ENCODE assay signal across 19 mouse cellular contexts in the genomic region with DNA sequence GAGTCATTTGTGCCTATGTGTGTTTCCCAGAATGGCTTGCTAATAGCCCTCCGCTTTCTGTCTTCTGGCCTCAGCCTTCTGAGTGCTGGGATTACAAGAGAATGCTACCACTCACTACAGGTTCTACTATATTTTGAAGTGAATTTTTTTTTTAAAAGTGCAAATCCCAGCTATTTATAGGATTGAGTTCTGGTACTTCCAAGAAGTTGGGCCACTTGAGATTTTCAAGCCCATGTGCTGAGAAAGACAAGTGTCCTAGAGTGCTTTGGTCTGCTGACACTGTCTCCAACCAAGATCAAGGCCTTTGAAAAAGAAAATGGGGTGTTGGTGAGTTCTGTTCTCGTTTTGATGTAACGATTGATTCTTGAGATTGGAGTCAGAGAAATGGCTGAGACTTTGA. TPM values are rescaled to one million over a fixed set of nuclear protein-coding genes. Genes with fewer than 3 reads are reported as not detected.
DNase-seq lines count a peak whose midpoint lies in the region; ATAC-seq and TF ChIP-seq lines count a peak whose summit lies in the region.
"Had no signal": no experiment of that assay in that cellular context is flagged by ENCODE, and none has a peak within 500 bp of the region (broad histone marks: within the 10 kb centered on the region; RNA-seq: fewer than 3 reads in every experiment).

No protein-coding gene starts in this region.

- H3K9me3 ChIP-seq in heart, embryonic 11.5 days (replicated peaks; ENCODE audit: control insufficient read depth, low read length), result no peaks in the 10 kb centered on the region
- no peaks in the 10 kb centered on the region for H3K9me3 ChIP-seq in hindbrain, embryonic 14.5 days (ENCODE audit: control insufficient read depth, low read length)
- no peaks in the 10 kb centered on the region for H3K9me3 ChIP-seq in hindbrain, embryonic 16.5 days (ENCODE audit: control insufficient read depth, low read length)
- H3K9me3 ChIP-seq in midbrain, embryonic 12.5 days, result no peaks in the 10 kb centered on the region
- H3K9me3 ChIP-seq in midbrain, postnatal 0 days (ENCODE audit: low read length), result no peaks in the 10 kb centered on the region
- H3K9me3 ChIP-seq: limb, embryonic 12.5 days had no signal

- H3K27ac ChIP-seq in heart, embryonic 11.5 days (ENCODE audit: low read depth, low read length), result peak overlapping the region; percentile 68
- H3K27ac ChIP-seq in hindbrain, embryonic 14.5 days, result 0 out of 2 replicates have a peak overlapping the region, but pooled peaks have one; percentile 4
- no peak overlapping the region for H3K27ac ChIP-seq in hindbrain, embryonic 16.5 days (ENCODE audit: low read depth, low read length)
- H3K27ac ChIP-seq in midbrain, embryonic 12.5 days (replicated peaks), result peak overlapping the region; percentile 39; the same call in 1 of the 2 replicates
- no peak overlapping the region for H3K27ac ChIP-seq in midbrain, postnatal 0 days (ENCODE audit: low read depth, low read length)
- H3K27ac ChIP-seq: limb, embryonic 12.5 days; liver, embryonic 14.5 days; stomach, postnatal 0 days had no signal

- H3K27me3 ChIP-seq in heart, embryonic 11.5 days (ENCODE audit: control insufficient read depth, insufficient read depth, low read length), result peaks cover 74% of the 10 kb centered on the region
- H3K27me3 ChIP-seq in hindbrain, embryonic 14.5 days (ENCODE audit: control insufficient read depth, insufficient read depth, low read length), result no peaks in the 10 kb centered on the region
- no peaks in the 10 kb centered on the region for H3K27me3 ChIP-seq in hindbrain, embryonic 16.5 days (replicated peaks; ENCODE audit: control insufficient read depth, insufficient read depth, low read length)
- H3K27me3 ChIP-seq in midbrain, embryonic 12.5 days, result no peaks in the 10 kb centered on the region
- no peaks in the 10 kb centered on the region for H3K27me3 ChIP-seq in midbrain, postnatal 0 days (ENCODE audit: insufficient read depth, low read length)
- H3K27me3 ChIP-seq: limb, embryonic 12.5 days had no signal

- intact Hi-C loops in heart, postnatal 25 days (cut with DNase I), result no loop called here

- TF ChIP-seq CTCF in midbrain, postnatal 0 days (IDR thresholded peaks at IDR 0.05), result no peak

- H3K4me3 ChIP-seq in heart, embryonic 11.5 days (ENCODE audit: low read depth, low read length), result no peak overlapping the region
- H3K4me3 ChIP-seq in hindbrain, embryonic 14.5 days (replicated peaks; ENCODE audit: low read length), result no peak overlapping the region
- H3K4me3 ChIP-seq in hindbrain, embryonic 16.5 days (ENCODE audit: low read length), result no peak overlapping the region
- no peak overlapping the region for H3K4me3 ChIP-seq in midbrain, embryonic 12.5 days
- no peak overlapping the region for H3K4me3 ChIP-seq in midbrain, postnatal 0 days (ENCODE audit: low read depth, low read length)
- H3K4me3 ChIP-seq: limb, embryonic 12.5 days; myocyte had no signal

- H3K9ac ChIP-seq in heart, embryonic 11.5 days (ENCODE audit: low read depth, low read length), result no peak overlapping the region
- H3K9ac ChIP-seq in hindbrain, embryonic 14.5 days, result no peak overlapping the region; the same call in 1 of the 2 replicates
- H3K9ac ChIP-seq in hindbrain, embryonic 16.5 days (ENCODE audit: low read depth, low read length), result no peak overlapping the region
- H3K9ac ChIP-seq in midbrain, embryonic 12.5 days (replicated peaks), result no peak overlapping the region
- no peak overlapping the region for H3K9ac ChIP-seq in midbrain, postnatal 0 days (replicated peaks; ENCODE audit: low read length, poor library complexity, severe bottlenecking)
- H3K9ac ChIP-seq: limb, embryonic 12.5 days; liver, embryonic 14.5 days had no signal

- no peak for ATAC-seq in heart, embryonic 11.5 days (replicated peaks; ENCODE audit: insufficient number of reproducible peaks, low FRiP score, low TSS enrichment)
- ATAC-seq in hindbrain, embryonic 14.5 days (ENCODE audit: low FRiP score), result no peak
- no peak for ATAC-seq in hindbrain, embryonic 16.5 days
- no peak for ATAC-seq in midbrain, embryonic 12.5 days (ENCODE audit: low FRiP score, low read depth)
- no peak for ATAC-seq in midbrain, postnatal 0 days (ENCODE audit: low FRiP score)
- ATAC-seq: activated CD4-positive, CD25-positive, alpha-beta regulatory T cell, adult 4 months had no signal

- no peak overlapping the region for H3K4me2 ChIP-seq in heart, embryonic 11.5 days
- no peak overlapping the region for H3K4me2 ChIP-seq in hindbrain, embryonic 14.5 days (replicated peaks)
- no peak overlapping the region for H3K4me2 ChIP-seq in hindbrain, embryonic 16.5 days (ENCODE audit: low read length)
- H3K4me2 ChIP-seq in midbrain, embryonic 12.5 days (replicated peaks), result no peak overlapping the region
- no peak overlapping the region for H3K4me2 ChIP-seq in midbrain, postnatal 0 days (ENCODE audit: low read depth, low read length, poor library complexity, severe bottlenecking)
- H3K4me2 ChIP-seq: limb, embryonic 12.5 days had no signal

- WGBS in heart, embryonic 11.5 days (ENCODE audit: insufficient replicate concordance), result 63% methylated on average over 3 of the region's 3 CpGs
- WGBS in hindbrain, embryonic 14.5 days, result 91% methylated on average over 3 of the region's 3 CpGs
- 81% methylated on average over 3 of the region's 3 CpGs for WGBS in hindbrain, embryonic 16.5 days
- 71% methylated on average over 3 of the region's 3 CpGs for WGBS in midbrain, embryonic 12.5 days
- 80% methylated on average over 3 of the region's 3 CpGs for WGBS in midbrain, postnatal 0 days

- DNase-seq in heart, postnatal 25 days (ENCODE audit: low spot score), result no peak
- DNase-seq in hindbrain, embryonic 14.5 days (ENCODE audit: low spot score), result no peak
- no peak for DNase-seq in midbrain, postnatal 0 days (ENCODE audit: low spot score)
- DNase-seq in cerebellum, postnatal 10 days, result no peak
- DNase-seq: adrenal gland, postnatal 25 days; cerebellum, adult 9-10 months; embryo, embryonic 11 days; gastrocnemius, postnatal 25 days; kidney, postnatal 10 days; thymus, postnatal 25 days had no signal

- H3K4me1 ChIP-seq in heart, embryonic 11.5 days (ENCODE audit: control insufficient read depth, insufficient read depth, low read length), result peaks cover 3% of the 10 kb centered on the region; the same call in 1 of the 2 replicates
- H3K4me1 ChIP-seq in hindbrain, embryonic 14.5 days (replicated peaks; ENCODE audit: control insufficient read depth, insufficient read depth, low read length), result 0 out of 2 replicates have a peak, but pooled peaks cover 3% of the 10 kb centered on the region
- no peaks in the 10 kb centered on the region for H3K4me1 ChIP-seq in hindbrain, embryonic 16.5 days (ENCODE audit: control insufficient read depth, insufficient read depth, low read depth, low read length)
- peaks cover 28% of the 10 kb centered on the region for H3K4me1 ChIP-seq in midbrain, embryonic 12.5 days
- H3K4me1 ChIP-seq in midbrain, postnatal 0 days (ENCODE audit: insufficient read depth, low read length), result no peaks in the 10 kb centered on the region

- H3K36me3 ChIP-seq in heart, embryonic 11.5 days (ENCODE audit: control insufficient read depth, insufficient read depth, low read length), result no peaks in the 10 kb centered on the region
- no peaks in the 10 kb centered on the region for H3K36me3 ChIP-seq in hindbrain, embryonic 14.5 days (replicated peaks; ENCODE audit: control insufficient read depth, insufficient read depth)
- H3K36me3 ChIP-seq in hindbrain, embryonic 16.5 days (ENCODE audit: control insufficient read depth, insufficient read depth, low read length), result no peaks in the 10 kb centered on the region
- no peaks in the 10 kb centered on the region for H3K36me3 ChIP-seq in midbrain, embryonic 12.5 days
- no peaks in the 10 kb centered on the region for H3K36me3 ChIP-seq in midbrain, postnatal 0 days (ENCODE audit: insufficient read depth, low read length)
- H3K36me3 ChIP-seq: limb, embryonic 12.5 days had no signal

RNA-seq across cellular contexts. Expression of a gene that starts 22.0 kb away (rescaled TPM):
- 28.2 and 32.8 TPM in 2 replicates for polyA plus RNA-seq in heart, embryonic 11.5 days (2014; fragmentation: Nextera tagmentation; extraction: Ambion mirVana)
- 100 to 1,000 TPM; 210 to 274 TPM for total RNA-seq in heart, postnatal 25 days (2021)
- 58.6 and 60.1 TPM in 2 replicates for polyA plus RNA-seq in hindbrain, embryonic 14.5 days (2014; fragmentation: Nextera tagmentation; extraction: Ambion mirVana)
- polyA plus RNA-seq in hindbrain, embryonic 16.5 days (2015; fragmentation: Nextera tagmentation; extraction: Ambion mirVana), result 48.4 and 50.1 TPM in 2 replicates
- polyA plus RNA-seq in midbrain, embryonic 12.5 days (2016; fragmentation: Nextera tagmentation; extraction: Ambion mirVana), result 37.8 and 41.5 TPM in 2 replicates
- total RNA-seq in midbrain, postnatal 0 days (2014; rRNA removed), result 97.8 and 119 TPM in 2 replicates
- polyA plus RNA-seq in midbrain, postnatal 0 days (2015; fragmentation: Nextera tagmentation; extraction: Ambion mirVana), result 46.6 and 46.7 TPM in 2 replicates
- total RNA-seq: megakaryocyte progenitor cell, adult 5-6 weeks had no signal

RNA-seq across cellular contexts. Expression of a gene that starts 47.7 kb away (rescaled TPM):
- polyA plus RNA-seq in heart, embryonic 11.5 days (2014; fragmentation: Nextera tagmentation; extraction: Ambion mirVana), result 128 and 136 TPM in 2 replicates
- 1 to 10 TPM; 7.4 to 8.2 TPM for total RNA-seq in heart, postnatal 25 days (2021)
- 1,396 and 1,527 TPM in 2 replicates for polyA plus RNA-seq in hindbrain, embryonic 14.5 days (2014; fragmentation: Nextera tagmentation; extraction: Ambion mirVana)
- 1,720 and 1,858 TPM in 2 replicates for polyA plus RNA-seq in hindbrain, embryonic 16.5 days (2015; fragmentation: Nextera tagmentation; extraction: Ambion mirVana)
- polyA plus RNA-seq in midbrain, embryonic 12.5 days (2016; fragmentation: Nextera tagmentation; extraction: Ambion mirVana), result 559 and 602 TPM in 2 replicates
- total RNA-seq in midbrain, postnatal 0 days (2014; rRNA removed), result 1,819 and 2,069 TPM in 2 replicates
- polyA plus RNA-seq in midbrain, postnatal 0 days (2015; fragmentation: Nextera tagmentation; extraction: Ambion mirVana), result 2,098 and 2,247 TPM in 2 replicates
- polyA plus RNA-seq: activated CD4-positive, CD25-positive, alpha-beta regulatory T cell, adult 4 months had no signal

Comparison
In these comparisons a context has a peak if more than half of its experiments do, and no peak if none do; other contexts are left out.
1. H3K27ac ChIP-seq: peak in heart, embryonic 11.5 days (single experiment), hindbrain, embryonic 14.5 days (single experiment) and midbrain, embryonic 12.5 days (single experiment); none in hindbrain, embryonic 16.5 days (single experiment) and midbrain, postnatal 0 days (single experiment).